Mouse (Mus musculus) erythroblast, embryonic 14.5 days (primary cell): ENCODE results near the gene Akap9.

Experiments
- GATA1 ChIP-seq: IDR thresholded peaks from 2 replicates; pipeline ENCODE4 v1.6.1; 2012; ENCODE audit warnings: low read length, inconsistent platforms, mixed read lengths
- TAL1 ChIP-seq: IDR thresholded peaks from 3 replicates; pipeline ENCODE4 v1.6.1; 2012; ENCODE audit warnings: low read length, inconsistent platforms, mixed read lengths

GRCm38 (mm10) chr5:4019377-4019776 is 91.5 kb downstream of the Akap9 start:
- no peak for TF ChIP-seq TAL1
- TF ChIP-seq GATA1, result no peak
